Mouse (Mus musculus) embryonic fibroblast, embryonic 13.5 days (primary cell): ENCODE data around the gene Myg1. TPM values are rescaled to one million over a fixed set of nuclear protein-coding genes. Genes with fewer than 3 reads are reported as not detected.

Experiments used
- H3K27ac ChIP-seq: 2 replicates; pipeline ENCODE4 v1.5.1; 2012; ENCODE audit warnings: low read length, control low read depth, inconsistent platforms; ENCODE audit not compliant: insufficient read depth
- H3K4me1 ChIP-seq: 2 replicates; pipeline ENCODE4 v1.6.1; 2011; ENCODE audit warnings: low read length; ENCODE audit not compliant: control insufficient read depth, insufficient read depth
- H3K4me3 ChIP-seq: 2 replicates; pipeline ENCODE4 v1.5.1; 2011; ENCODE audit warnings: mild to moderate bottlenecking, control low read depth, low read length; ENCODE audit not compliant: insufficient read depth
- CTCF ChIP-seq: IDR thresholded peaks from 2 replicates; pipeline ENCODE4 v1.5.1; 2011; ENCODE audit warnings: mild to moderate bottlenecking, control low read depth, low read length, moderate library complexity, borderline replicate concordance; ENCODE audit not compliant: insufficient read depth
- POLR2A ChIP-seq: IDR thresholded peaks from 2 replicates; pipeline ENCODE4 v1.6.1; 2011; ENCODE audit warnings: low read depth, mild to moderate bottlenecking, control low read depth, low read length, moderate library complexity
- polyA plus RNA-seq: library from polyadenylated mRNA; stranded (reverse); fragments of >200 nt; gene quantifications from 2 replicates; pipeline ENCODE4 v1.2.4, GENCODE M21; 2011; ENCODE audit warnings: low read depth; ENCODE audit not compliant: missing spikeins, insufficient read length

The Myg1 gene
- polyA plus RNA-seq, 1 experiment = 42.8 TPM

- TF ChIP-seq POLR2A (no peak), CTCF (no peak)
- Histone ChIP-seq H3K27ac (no peak overlapping the region), H3K4me3 (no peak overlapping the region), H3K4me1 (0 out of 2 replicates have a peak, but pooled peaks cover 3% of the 10 kb centered on the region)
Measured at GRCm38 (mm10) chr15:102344490-102344889, 13.0 kb downstream of the Myg1 start.

- H3K27ac ChIP-seq = no peak overlapping the region
- no peak overlapping the region for H3K4me3 ChIP-seq
- TF ChIP-seq CTCF = no peak
- no peak for TF ChIP-seq POLR2A
- H3K4me1 ChIP-seq = peaks cover 6% of the 10 kb centered on the region; the same call in 1 of the 2 replicates
Measured at GRCm38 (mm10) chr15:102346444-102346843, 14.9 kb downstream of the Myg1 start.

- peak; percentile 88 for TF ChIP-seq CTCF
- TF ChIP-seq POLR2A = peak; percentile 69
- Histone ChIP-seq H3K4me3 (peak within 1 kb of the TSS; percentile 90), H3K27ac (peak within 1 kb of the TSS; percentile 71), H3K4me1 (peaks cover 9% of the 10 kb centered on the region; the same call in 1 of the 2 replicates)
Measured at GRCm38 (mm10) chr15:102350138-102350941, 18.8 kb downstream of the Myg1 start, which contains the start of gene Aaas. TSS of gene Aaas (minus strand) at chr15:102350771.

GRCm38 (mm10) chr15:102350942-102351291, 19.4 kb downstream of the Myg1 start:
- Histone ChIP-seq H3K27ac (peak overlapping the region; percentile 65), H3K4me1 (peaks cover 9% of the 10 kb centered on the region; the same call in 1 of the 2 replicates), H3K4me3 (peak overlapping the region; percentile 55)
- TF ChIP-seq POLR2A (no peak; the same call in 1 of the 2 replicates), CTCF (no peak)

GRCm38 (mm10) chr15:102352177-102352576, 20.7 kb downstream of the Myg1 start:
- Histone ChIP-seq H3K4me3 (no peak overlapping the region), H3K4me1 (peaks cover 9% of the 10 kb centered on the region; the same call in 1 of the 2 replicates), H3K27ac (no peak overlapping the region)
- TF ChIP-seq POLR2A = no peak

- H3K27ac ChIP-seq = no peak overlapping the region
- TF ChIP-seq CTCF (no peak), POLR2A (no peak)
- peaks cover 7% of the 10 kb centered on the region; the same call in 1 of the 2 replicates for H3K4me1 ChIP-seq
- H3K4me3 ChIP-seq = no peak overlapping the region
Measured at GRCm38 (mm10) chr15:102353986-102354385, 22.5 kb downstream of the Myg1 start.

- H3K27ac ChIP-seq = no peak overlapping the region
- peak; percentile 45 for TF ChIP-seq POLR2A
- TF ChIP-seq CTCF = peak; percentile 8; the same call in 1 of the 2 replicates
- H3K4me1 ChIP-seq = peaks cover 6% of the 10 kb centered on the region; the same call in 1 of the 2 replicates
- peak overlapping the region; percentile 30 for H3K4me3 ChIP-seq
Measured at GRCm38 (mm10) chr15:102355134-102355870, 23.8 kb downstream of the Myg1 start.

GRCm38 (mm10) chr15:102355871-102356441, 24.4 kb downstream of the Myg1 start:
- Histone ChIP-seq H3K27ac (no peak overlapping the region), H3K4me3 (peak overlapping the region; percentile 30), H3K4me1 (peaks cover 6% of the 10 kb centered on the region; the same call in 1 of the 2 replicates)
- TF ChIP-seq CTCF (no peak), POLR2A (no peak)

GRCm38 (mm10) chr15:102356501-102357325, 25.2 kb downstream of the Myg1 start:
- Histone ChIP-seq H3K4me1 (peaks cover 3% of the 10 kb centered on the region; the same call in 1 of the 2 replicates), H3K4me3 (no peak overlapping the region), H3K27ac (no peak overlapping the region)
- TF ChIP-seq CTCF (no peak), POLR2A (no peak)
